Mouse (Mus musculus): ENCODE measurements around the gene Ezr.
"Not testable (repeated sequence)": the region's sequence is repeated elsewhere in the genome, so short reads cannot be mapped to it uniquely, and the experiment has no call there.

- not testable (repeated sequence) for TF ChIP-seq POLR2A (IDR thresholded peaks at IDR 0.05; ENCODE audit: borderline replicate concordance, extremely low read depth, low read depth, low read length)
- TF ChIP-seq CTCF (IDR thresholded peaks at IDR 0.05; ENCODE audit: insufficient read depth, low read length) = peak; percentile 14; the same call in 1 of the 2 replicates
Observed at GRCm38 (mm10) chr17:6697224-6697775, 85.3 kb downstream of the Ezr start.

All from lung, adult 2 months (tissue).